Mouse (Mus musculus): ENCODE data around the gene Gnptab. TPM values are rescaled to one million over a fixed set of nuclear protein-coding genes. Genes with fewer than 3 reads are reported as not detected.
"Not testable (repeated sequence)": the region's sequence is repeated elsewhere in the genome, so short reads cannot be mapped to it uniquely, and the experiment has no call there.

The Gnptab gene
- polyA plus RNA-seq, 1 experiment from 2014 or later, result 9.8 TPM

- ATAC-seq, result peak; percentile 28
- Histone ChIP-seq H3K36me3 (ENCODE audit: poor library complexity, severe bottlenecking) (no peaks in the 10 kb centered on the region), H3K27me3 (peaks cover 19% of the 10 kb centered on the region), H3K4me2 (peak overlapping the region; percentile 82), H3K4me3 (peak overlapping the region; percentile 56), H3K9ac (peak overlapping the region; percentile 66), H3K9me3 (replicated peaks) (peaks cover 7% of the 10 kb centered on the region; the same call in 1 of the 2 replicates), H3K4me1 (peaks cover 9% of the 10 kb centered on the region; the same call in 1 of the 2 replicates), H3K27ac (no peak overlapping the region)
- whole genome bisulfite sequencing, result 8% methylated on average over 21 of the region's 21 CpGs
Measured at GRCm38 (mm10) chr10:88356114-88356982, 22.6 kb upstream of the Gnptab start.

DNA sequence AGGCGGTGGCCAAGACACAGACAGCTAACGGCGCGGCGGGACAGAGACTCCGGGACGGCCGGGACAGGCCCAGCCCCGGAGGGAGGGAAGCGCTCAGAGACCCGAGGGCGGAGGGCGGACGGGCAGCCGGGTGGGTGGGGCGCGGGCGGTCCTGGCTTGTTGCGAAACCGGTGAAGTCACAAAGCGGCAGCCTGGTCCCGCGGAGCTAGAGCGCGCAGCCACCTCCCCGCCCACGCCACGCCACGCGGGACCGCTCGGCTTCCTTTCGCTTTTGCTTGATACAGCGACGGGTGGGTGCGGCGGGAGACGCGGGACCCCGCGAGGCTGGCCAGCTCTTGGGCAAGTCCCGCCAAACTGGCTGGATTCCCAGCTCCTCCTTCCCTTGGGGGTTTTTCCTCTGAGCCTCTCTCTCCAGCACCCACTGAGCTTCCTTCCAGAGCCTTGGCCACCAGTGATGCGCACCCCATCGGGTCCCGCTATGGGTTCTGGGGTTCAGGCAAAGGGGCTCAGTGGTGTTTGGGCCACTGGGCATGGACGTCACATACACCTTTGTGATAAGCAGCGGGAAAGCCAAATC, 21.9 kb upstream of the Gnptab start:
- WGBS, result 2% methylated on average over 46 of the region's 47 CpGs
- H3K4me2 ChIP-seq, result peak overlapping the region; percentile 82
- peaks cover 19% of the 10 kb centered on the region for H3K27me3 ChIP-seq
- peaks cover 7% of the 10 kb centered on the region; the same call in 1 of the 2 replicates for H3K9me3 ChIP-seq (replicated peaks)
- peak overlapping the region; percentile 56 for H3K4me3 ChIP-seq
- peak; percentile 85 for ATAC-seq
- H3K4me1 ChIP-seq, result peaks cover 9% of the 10 kb centered on the region; the same call in 1 of the 2 replicates
- peak overlapping the region; percentile 66 for H3K9ac ChIP-seq
- H3K36me3 ChIP-seq (ENCODE audit: poor library complexity, severe bottlenecking), result no peaks in the 10 kb centered on the region
- no peak overlapping the region for H3K27ac ChIP-seq

GRCm38 (mm10) chr10:88362218-88362617, 16.7 kb upstream of the Gnptab start:
- H3K36me3 ChIP-seq (ENCODE audit: poor library complexity, severe bottlenecking), result no peaks in the 10 kb centered on the region
- no peak overlapping the region for H3K4me3 ChIP-seq
- H3K27me3 ChIP-seq, result peaks cover 7% of the 10 kb centered on the region
- WGBS, result 78% methylated on average over 1 of the region's 1 CpGs
- H3K4me2 ChIP-seq, result no peak overlapping the region
- 0 out of 2 replicates have a peak, but pooled peaks cover 3% of the 10 kb centered on the region for H3K4me1 ChIP-seq
- H3K9me3 ChIP-seq (replicated peaks), result peaks cover 7% of the 10 kb centered on the region; the same call in 1 of the 2 replicates
- no peak for ATAC-seq
- no peak overlapping the region for H3K27ac ChIP-seq
- H3K9ac ChIP-seq, result no peak overlapping the region

DNA sequence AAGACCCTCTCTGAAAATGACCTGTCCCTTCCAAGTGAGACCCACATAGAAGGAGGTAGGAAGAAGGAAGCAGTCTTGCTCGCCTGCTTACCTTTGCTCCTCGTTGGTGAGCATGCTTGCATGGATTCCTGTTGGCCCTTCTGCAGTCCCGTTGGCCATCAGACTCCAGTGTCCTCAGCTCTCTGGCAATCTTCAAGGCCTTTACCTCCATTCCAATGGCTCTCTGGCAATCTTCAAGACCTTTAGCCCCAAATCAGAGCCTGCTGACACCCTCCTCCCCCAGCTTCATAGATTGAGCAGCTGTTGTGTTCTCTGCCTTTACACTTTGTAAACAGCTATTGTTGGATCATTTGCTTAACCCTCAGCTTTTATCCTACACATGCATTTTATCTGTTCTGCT, 14.7 kb upstream of the Gnptab start:
- H3K27ac ChIP-seq, result no peak overlapping the region
- no peaks in the 10 kb centered on the region for H3K27me3 ChIP-seq
- ATAC-seq, result no peak
- H3K4me2 ChIP-seq, result no peak overlapping the region
- no peaks in the 10 kb centered on the region for H3K4me1 ChIP-seq
- H3K9ac ChIP-seq, result no peak overlapping the region
- H3K9me3 ChIP-seq (replicated peaks), result no peaks in the 10 kb centered on the region; the same call in 1 of the 2 replicates
- H3K4me3 ChIP-seq, result no peak overlapping the region
- H3K36me3 ChIP-seq (ENCODE audit: poor library complexity, severe bottlenecking), result no peaks in the 10 kb centered on the region
- WGBS, result 94% methylated on average over 3 of the region's 3 CpGs

- no peak overlapping the region for H3K27ac ChIP-seq
- H3K27me3 ChIP-seq, result no peaks in the 10 kb centered on the region
- no peak for ATAC-seq
- H3K36me3 ChIP-seq (ENCODE audit: poor library complexity, severe bottlenecking), result no peaks in the 10 kb centered on the region
- H3K9me3 ChIP-seq (replicated peaks), result no peaks in the 10 kb centered on the region
- no peak overlapping the region for H3K9ac ChIP-seq
- no peak overlapping the region for H3K4me2 ChIP-seq
- no peaks in the 10 kb centered on the region for H3K4me1 ChIP-seq
- 58% methylated on average over 4 of the region's 4 CpGs for WGBS
- no peak overlapping the region for H3K4me3 ChIP-seq
Measured at GRCm38 (mm10) chr10:88369233-88369632, 9.7 kb upstream of the Gnptab start.

GRCm38 (mm10) chr10:88371793-88372192, 7.1 kb upstream of the Gnptab start:
- no peak overlapping the region for H3K4me2 ChIP-seq
- peaks cover 4% of the 10 kb centered on the region; the same call in 1 of the 2 replicates for H3K4me1 ChIP-seq
- H3K4me3 ChIP-seq, result no peak overlapping the region
- H3K9me3 ChIP-seq (replicated peaks), result no peaks in the 10 kb centered on the region
- no peak overlapping the region for H3K27ac ChIP-seq
- no peak overlapping the region for H3K9ac ChIP-seq
- ATAC-seq, result no peak
- 6% methylated on average over 2 of the region's 2 CpGs for WGBS
- no peaks in the 10 kb centered on the region for H3K27me3 ChIP-seq
- no peaks in the 10 kb centered on the region for H3K36me3 ChIP-seq (ENCODE audit: poor library complexity, severe bottlenecking)

- H3K9me3 ChIP-seq (replicated peaks), result no peaks in the 10 kb centered on the region
- no peak overlapping the region for H3K4me2 ChIP-seq
- WGBS, result 94% methylated on average over 4 of the region's 4 CpGs
- no peak overlapping the region for H3K9ac ChIP-seq
- H3K4me3 ChIP-seq, result no peak overlapping the region
- peaks cover 4% of the 10 kb centered on the region; the same call in 1 of the 2 replicates for H3K4me1 ChIP-seq
- no peak overlapping the region for H3K27ac ChIP-seq
- no peak for ATAC-seq
- no peaks in the 10 kb centered on the region for H3K36me3 ChIP-seq (ENCODE audit: poor library complexity, severe bottlenecking)
- H3K27me3 ChIP-seq, result no peaks in the 10 kb centered on the region
Measured at GRCm38 (mm10) chr10:88372436-88372835, 6.5 kb upstream of the Gnptab start.

GRCm38 (mm10) chr10:88372945-88373344, 6.0 kb upstream of the Gnptab start:
- not testable (repeated sequence) for H3K4me3 ChIP-seq; H3K9me3 ChIP-seq (replicated peaks); H3K27ac ChIP-seq; H3K9ac ChIP-seq; H3K4me1 ChIP-seq; ATAC-seq; H3K36me3 ChIP-seq (ENCODE audit: poor library complexity, severe bottlenecking); H3K27me3 ChIP-seq; H3K4me2 ChIP-seq
- WGBS, result 90% methylated on average over 2 of the region's 2 CpGs

- no peak overlapping the region for H3K4me2 ChIP-seq
- peaks cover 4% of the 10 kb centered on the region; the same call in 1 of the 2 replicates for H3K4me1 ChIP-seq
- 38% methylated on average over 10 of the region's 10 CpGs for WGBS
- no peaks in the 10 kb centered on the region for H3K27me3 ChIP-seq
- H3K9me3 ChIP-seq (replicated peaks), result no peaks in the 10 kb centered on the region
- H3K4me3 ChIP-seq, result no peak overlapping the region
- ATAC-seq, result no peak
- H3K27ac ChIP-seq, result no peak overlapping the region
- H3K36me3 ChIP-seq (ENCODE audit: poor library complexity, severe bottlenecking), result no peaks in the 10 kb centered on the region
- H3K9ac ChIP-seq, result no peak overlapping the region
Measured at GRCm38 (mm10) chr10:88374984-88375383, 3.9 kb upstream of the Gnptab start.

DNA sequence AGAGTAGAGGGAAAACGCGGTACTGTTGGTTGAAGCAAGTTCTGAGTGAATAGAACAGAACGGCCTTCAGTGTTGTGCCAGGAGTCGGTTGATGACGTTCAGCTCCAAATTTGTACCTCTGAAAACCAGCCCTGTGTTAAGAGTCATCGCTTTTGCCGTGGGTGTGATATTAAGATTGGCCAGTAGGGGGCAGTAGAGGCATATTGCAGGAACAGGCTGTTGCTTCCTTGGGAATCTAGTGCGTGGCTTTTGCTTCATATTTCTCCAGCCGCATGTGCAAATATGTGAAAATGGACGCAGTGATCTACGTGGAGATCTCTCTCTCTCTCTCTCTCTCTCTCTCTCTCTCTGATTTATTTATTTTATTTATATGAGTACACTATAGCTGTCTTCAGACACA, 2.2 kb upstream of the Gnptab start:
- no peak overlapping the region for H3K9ac ChIP-seq

GRCm38 (mm10) chr10:88377666-88378065, 1.3 kb upstream of the Gnptab start:
- ATAC-seq, result no peak
- Histone ChIP-seq H3K9me3 (replicated peaks) (no peaks in the 10 kb centered on the region), H3K4me2 (no peak overlapping the region), H3K4me3 (no peak overlapping the region), H3K27me3 (no peaks in the 10 kb centered on the region), H3K9ac (no peak overlapping the region), H3K27ac (no peak overlapping the region), H3K4me1 (peaks cover 19% of the 10 kb centered on the region), H3K36me3 (ENCODE audit: poor library complexity, severe bottlenecking) (no peaks in the 10 kb centered on the region)
- 81% methylated on average over 4 of the region's 4 CpGs for WGBS

More for the DNA sequence above, 2.2 kb upstream of the Gnptab start:
- H3K4me2 ChIP-seq, result peak overlapping the region; percentile 44
- H3K4me3 ChIP-seq, result no peak overlapping the region
- WGBS, result 7% methylated on average over 11 of the region's 11 CpGs
- H3K9me3 ChIP-seq (replicated peaks), result no peaks in the 10 kb centered on the region
- no peaks in the 10 kb centered on the region for H3K27me3 ChIP-seq
- 0 out of 2 replicates have a peak, but pooled peaks have one; percentile 14 for ATAC-seq
- peaks cover 19% of the 10 kb centered on the region for H3K4me1 ChIP-seq
- no peaks in the 10 kb centered on the region for H3K36me3 ChIP-seq (ENCODE audit: poor library complexity, severe bottlenecking)
- H3K27ac ChIP-seq, result no peak overlapping the region

DNA sequence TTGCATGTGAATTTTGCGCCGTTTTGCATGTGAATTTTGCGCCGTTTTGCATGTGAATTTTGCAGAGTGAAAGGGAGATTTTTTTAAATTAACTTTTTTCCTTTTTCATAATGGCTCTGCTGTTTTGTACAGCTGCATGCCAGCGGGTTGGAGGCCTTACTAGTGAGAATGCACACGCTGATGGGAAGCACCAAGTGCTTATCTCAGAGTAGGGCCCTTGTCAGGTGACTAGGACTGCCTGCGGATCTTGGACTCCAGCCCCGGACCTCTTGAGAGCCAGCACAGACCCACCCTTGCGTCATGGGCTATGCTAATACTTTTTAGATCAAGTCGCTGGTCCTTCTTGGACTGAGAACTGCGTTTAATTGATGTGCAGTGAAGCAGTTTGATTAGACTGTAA, 1.1 kb downstream of the Gnptab start:
- peak overlapping the region; percentile 88 for H3K9ac ChIP-seq
- 0% methylated on average over 11 of the region's 11 CpGs for WGBS
- H3K4me3 ChIP-seq, result peak overlapping the region; percentile 76
- H3K9me3 ChIP-seq (replicated peaks), result no peaks in the 10 kb centered on the region
- ATAC-seq, result peak; percentile 40
- H3K4me1 ChIP-seq, result peaks cover 19% of the 10 kb centered on the region
- H3K4me2 ChIP-seq, result peak overlapping the region; percentile 86
- peak overlapping the region; percentile 75; the same call in 1 of the 2 replicates for H3K27ac ChIP-seq
- no peaks in the 10 kb centered on the region for H3K27me3 ChIP-seq
- no peaks in the 10 kb centered on the region for H3K36me3 ChIP-seq (ENCODE audit: poor library complexity, severe bottlenecking)

Data from forebrain, embryonic 13.5 days (tissue).